Mouse (Mus musculus) lung, adult 2 months (tissue): ENCODE results near the gene Neu3.
"Not testable (repeated sequence)": the region's sequence is repeated elsewhere in the genome, so short reads cannot be mapped to it uniquely, and the experiment has no call there.

Source experiments
- CTCF ChIP-seq: fragments of 200-500 bp; IDR thresholded peaks from 2 replicates; pipeline ENCODE4 v1.5.1; 2011; ENCODE audit warnings: mild to moderate bottlenecking, low read length, control low read depth; ENCODE audit not compliant: insufficient read depth
- POLR2A ChIP-seq: fragments of 200-500 bp; IDR thresholded peaks from 2 replicates; pipeline ENCODE4 v1.6.1; 2011; ENCODE audit warnings: low read depth, mild to moderate bottlenecking, control low read depth, low read length, borderline replicate concordance; ENCODE audit errors: extremely low read depth

GRCm38 (mm10) chr7:99807043-99807442 lies 21.2 kb downstream of the Neu3 start:
- TF ChIP-seq CTCF, POLR2A: not testable (repeated sequence)
